Mouse (Mus musculus): ENCODE measurements at regions not wholly inside any gene's neighbourhood (a gene's known extent, or its start where the extent isn't known, plus 50 kb on each side); places are given as distances from the start of the nearest gene placed in this dataset.

DNA sequence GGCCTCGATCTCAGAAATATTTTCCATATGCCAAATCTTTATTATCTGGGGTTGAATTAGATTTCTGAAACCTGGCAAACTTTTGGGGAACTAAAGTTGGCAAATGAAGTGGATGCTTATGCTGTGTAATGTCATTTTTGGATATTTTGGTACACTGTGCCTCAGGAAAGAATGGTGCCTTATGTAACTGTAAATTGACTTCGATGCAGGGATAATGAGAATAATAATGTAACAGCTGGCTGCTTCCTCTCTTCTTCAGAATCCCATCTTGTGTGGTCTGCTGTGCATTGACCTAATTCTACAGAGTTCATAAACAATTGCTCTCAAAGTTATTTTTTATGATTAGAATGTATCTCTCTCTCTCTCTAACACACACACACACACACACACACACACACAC lies 545.6 kb downstream of the Tfap2b start:
- in situ Hi-C loops (cut with MboI, MseI) = no loop called here

DNA sequence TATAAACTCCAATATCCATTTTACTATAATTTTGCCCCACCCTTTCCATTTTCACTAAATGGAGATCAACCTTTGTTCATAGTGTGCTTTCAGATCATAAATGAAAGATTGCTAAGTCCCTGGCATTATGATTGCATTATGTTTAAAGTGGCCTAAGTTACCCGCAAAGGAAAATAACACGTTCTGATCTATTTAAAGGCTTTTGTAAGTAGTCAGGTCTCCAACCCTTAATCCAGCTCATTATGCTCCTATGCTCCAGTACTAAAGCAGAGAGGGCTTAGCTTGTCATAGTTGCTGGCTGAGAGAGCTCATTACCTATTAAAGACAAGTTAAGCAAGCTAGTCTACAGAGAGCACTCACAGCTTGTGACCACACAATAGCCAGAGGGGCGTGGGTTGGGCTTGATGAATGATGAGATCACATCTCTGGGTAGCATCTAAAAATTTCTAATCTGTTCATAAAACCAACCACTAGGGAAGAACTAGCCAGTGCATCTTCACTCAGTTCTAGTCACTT lies 549.3 kb downstream of the Tfap2b start:
- in situ Hi-C loops (cut with MboI, MseI) = no loop called here

DNA sequence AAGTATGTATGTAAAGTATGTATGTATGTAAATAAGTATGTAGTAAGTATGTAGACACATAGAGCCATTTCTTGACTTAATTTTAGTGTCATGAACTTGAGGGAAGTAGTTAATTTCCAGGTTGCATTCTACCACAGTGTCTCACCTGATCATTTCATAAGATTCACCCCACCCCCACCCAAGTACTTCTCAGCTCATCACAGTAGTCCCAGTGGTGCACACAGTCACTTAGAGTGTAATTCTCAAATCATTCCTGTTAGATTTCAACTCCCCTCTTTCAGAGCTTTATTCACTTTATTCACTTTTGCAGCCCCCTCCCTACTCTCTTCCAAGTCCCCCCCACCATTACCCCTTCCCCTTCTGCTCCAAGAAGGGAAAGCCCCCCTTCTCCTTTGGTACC lies 558.2 kb downstream of the Tfap2b start:
- in situ Hi-C loops (cut with MboI, MseI) = no loop called here

DNA sequence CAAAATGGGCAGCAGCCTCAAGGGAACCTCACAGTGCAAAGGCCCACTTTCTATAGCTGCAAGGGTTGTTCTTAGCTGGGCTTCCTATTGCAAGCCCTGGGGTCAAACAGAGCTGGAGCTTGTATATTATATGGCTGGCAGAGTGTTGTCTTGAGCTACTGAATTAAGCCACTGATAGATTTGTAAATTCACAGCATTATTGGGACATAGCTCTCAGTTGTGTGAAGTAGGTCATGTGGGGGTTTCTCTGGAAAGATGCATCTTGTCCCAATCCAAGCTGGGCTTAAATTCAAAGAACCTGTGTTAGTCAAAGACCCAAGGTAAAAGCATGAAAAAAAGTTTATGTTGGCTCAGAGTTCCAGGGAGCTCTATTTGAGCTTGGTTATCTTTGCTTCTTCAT lies 563.6 kb downstream of the Tfap2b start:
- in situ Hi-C loops (cut with MboI, MseI) = no loop called here

DNA sequence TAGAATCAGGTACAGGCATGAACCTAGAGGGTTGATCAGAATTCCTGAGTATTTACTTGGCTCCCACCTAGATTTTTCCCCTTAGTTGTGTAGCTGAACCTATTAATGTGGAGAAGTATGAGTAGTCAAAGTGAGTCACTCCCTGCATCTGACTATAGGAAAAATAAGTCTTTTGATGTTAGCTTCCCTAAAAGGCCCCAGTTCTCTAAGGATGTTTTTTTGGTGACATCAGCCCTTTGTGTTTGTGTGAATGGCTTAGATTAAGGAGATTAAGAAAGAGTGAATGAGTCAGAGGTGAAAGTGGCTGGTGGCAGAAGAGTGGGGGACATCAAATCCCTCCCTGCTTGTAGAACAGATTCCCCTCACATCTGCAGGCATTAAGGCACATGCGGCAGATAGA lies 565.8 kb downstream of the Tfap2b start:
- in situ Hi-C loops (cut with MboI, MseI) = no loop called here

DNA sequence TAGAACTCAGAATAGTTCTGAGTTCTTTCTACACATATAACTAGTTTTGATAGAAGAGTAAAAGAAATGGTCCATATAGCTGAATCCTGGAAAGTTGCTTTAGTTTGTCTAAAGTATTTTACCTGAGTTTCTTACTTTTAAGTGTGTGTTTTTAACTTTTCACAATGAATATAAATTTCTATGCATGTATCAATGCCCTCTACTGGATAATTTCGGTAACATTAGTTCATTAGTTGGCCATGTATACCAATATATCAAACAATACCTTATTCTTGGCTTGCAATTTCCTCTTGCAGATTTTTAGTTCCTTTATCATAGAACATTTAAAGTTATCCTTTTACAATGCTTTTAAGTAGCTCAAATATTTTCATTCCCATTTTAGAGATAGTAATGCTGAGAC lies 568.8 kb downstream of the Tfap2b start:
- in situ Hi-C loops (cut with MboI, MseI) = no loop called here

DNA sequence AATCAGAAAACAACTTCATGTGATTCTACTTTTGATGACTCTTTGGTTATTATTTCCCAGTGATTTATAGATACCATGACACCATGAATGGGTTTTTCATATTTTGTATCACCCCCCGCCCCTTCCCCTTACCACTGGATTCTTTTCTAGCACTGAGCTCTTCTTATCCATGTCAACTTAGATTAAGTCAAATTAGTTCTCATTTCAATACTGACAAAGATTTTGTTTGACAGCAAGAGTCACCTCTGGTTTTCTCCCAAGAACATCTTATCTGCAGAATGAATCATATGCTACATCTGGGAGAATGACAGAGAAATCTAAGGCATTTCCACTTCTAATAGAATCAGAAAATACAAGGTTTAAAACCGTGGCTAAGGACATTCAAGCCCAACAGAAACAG lies 578.3 kb downstream of the Tfap2b start:
- in situ Hi-C loops (cut with MboI, MseI) = no loop called here

DNA sequence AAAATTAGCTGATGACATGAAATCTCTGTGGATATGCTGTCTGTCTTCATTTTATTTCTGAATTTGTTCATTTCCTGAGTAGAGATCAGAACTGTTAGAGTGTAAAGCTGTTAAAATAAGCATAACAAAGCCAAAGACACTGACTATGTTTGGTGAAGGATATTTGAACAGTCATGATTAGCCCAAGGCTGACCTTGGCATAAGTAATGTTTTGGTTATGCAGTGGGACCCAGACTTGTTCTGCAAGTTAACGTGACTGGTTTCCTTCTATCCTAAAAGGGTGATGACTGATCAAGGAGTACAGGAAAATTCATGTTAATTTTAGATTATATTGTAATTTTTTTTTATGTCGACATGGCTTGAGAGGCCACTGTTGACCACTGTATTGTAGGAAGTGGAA lies 585.4 kb downstream of the Tfap2b start:
- in situ Hi-C loops (cut with MboI, MseI) = no loop called here

DNA sequence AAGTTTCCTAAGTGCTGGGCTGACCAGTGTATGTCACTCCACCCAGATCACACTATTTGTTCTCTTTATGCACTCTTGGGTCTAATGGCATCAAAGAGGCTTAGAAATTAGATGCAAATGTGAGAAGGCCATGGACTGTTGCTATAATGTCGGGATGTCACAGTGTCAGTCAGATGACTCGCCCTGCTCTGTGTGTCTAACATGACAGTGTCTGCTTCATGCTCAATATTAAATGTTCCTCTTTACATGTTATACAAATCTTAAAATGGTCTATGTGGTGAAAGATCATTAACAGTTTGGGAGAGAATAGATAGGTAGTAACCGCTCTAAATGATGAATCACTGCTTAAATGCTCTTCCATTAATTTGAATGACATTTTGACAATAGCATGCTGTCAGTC lies 617.2 kb downstream of the Tfap2b start:
- in situ Hi-C loops (cut with MboI, MseI) = no loop called here

DNA sequence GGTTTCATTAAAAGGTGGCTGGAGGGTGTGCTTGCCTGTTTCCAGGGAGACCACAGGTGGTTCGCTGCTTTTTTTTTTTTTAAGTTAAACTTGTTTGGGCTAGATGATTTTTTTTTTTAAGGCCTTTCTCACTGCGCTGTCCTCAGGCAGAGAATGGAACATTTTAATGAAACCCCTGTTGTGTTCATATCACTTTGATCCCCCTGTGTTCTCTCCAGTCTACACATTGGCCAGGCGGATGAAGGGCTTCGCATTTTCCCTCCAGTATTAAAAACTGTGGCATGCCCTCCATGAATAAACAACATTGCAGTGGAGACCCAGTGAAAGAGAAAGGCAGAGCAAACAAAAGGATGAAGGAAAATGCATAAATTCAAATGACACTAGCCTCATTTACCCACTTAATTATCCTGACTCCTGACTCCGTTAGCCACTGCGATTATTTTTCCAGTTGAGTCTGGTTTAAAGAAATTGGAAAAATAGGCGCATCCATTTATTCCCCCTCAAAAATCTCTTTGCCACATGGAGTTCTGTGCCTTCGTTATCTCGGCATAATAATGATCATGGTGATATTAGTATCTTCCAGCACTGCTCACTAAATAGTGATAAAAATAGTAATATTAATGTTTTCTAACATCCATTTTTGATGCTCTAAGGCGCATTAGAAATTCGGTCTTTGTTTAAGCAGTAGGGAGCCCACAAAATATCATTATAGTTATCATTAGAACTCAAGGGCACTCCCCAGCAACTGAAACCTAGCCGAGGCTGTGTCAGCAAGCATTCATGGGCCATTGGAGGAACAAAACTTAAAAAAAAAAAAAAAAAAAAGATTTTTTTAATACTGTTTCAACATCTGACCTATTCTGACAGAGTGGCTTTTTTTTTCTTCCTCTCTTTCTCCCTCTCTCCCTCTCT lies 618.0 kb downstream of the Tfap2b start:
- in situ Hi-C loops (cut with MboI, MseI) = no loop called here

DNA sequence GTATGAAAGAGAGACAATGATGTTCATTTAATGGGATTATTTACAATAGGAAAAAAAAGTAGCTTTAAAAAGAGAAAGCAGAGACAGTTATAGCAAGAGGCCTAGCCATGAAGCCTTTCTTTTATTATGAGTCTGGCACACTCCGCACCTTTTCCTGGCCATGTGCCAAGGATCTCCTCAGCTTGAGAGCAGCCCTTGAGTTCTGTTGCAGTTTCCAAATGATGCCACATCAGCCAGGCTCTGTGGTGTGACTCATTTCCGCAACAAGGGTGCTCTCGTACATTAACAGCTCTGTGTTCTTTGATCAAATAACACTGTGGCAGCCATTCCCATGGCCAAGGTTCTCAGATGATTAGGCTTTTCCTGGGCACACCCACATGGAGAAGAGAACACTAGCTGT lies 641.2 kb downstream of the Tfap2b start:
- in situ Hi-C loops (cut with MboI, MseI) = no loop called here

DNA sequence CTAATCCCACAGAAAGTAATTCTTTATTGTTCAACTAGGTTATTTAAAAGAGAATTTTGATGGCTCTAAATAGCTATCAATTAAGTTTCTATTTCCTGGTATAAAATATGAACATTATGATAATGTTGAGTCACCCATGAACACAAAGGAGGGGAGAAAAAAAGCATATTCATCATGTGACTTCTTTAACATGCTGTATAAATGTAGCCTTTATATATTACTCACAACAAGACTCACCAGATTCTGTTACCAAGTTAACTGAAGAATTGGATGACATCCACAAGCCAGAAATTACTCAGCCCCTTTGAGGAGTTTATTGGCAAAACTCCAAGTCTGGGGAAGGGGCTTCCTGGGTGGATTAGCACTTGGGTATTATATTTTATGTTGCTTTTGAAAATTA lies 648.5 kb downstream of the Tfap2b start:
- in situ Hi-C loops (cut with MboI, MseI) = no loop called here

DNA sequence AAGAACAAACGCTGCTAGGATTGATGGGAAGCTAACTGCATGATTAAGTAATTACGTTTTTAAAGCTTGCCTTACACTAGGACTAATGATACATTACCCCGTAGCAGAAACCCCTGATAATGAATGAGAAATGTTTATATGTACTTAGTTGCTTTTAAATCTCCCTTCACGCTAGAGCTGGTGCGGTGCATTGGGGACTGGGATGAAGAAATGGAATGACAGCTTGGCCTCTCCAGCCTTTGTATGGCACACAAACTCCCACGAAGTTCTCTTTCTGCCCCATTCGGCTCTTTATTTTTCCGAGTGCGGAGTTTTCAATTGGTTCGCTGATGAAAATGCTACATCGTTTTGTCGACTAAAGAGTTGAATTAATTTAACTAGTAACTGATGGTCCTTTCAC lies 659.8 kb downstream of the Tfap2b start:
- in situ Hi-C loops (cut with MboI, MseI) = no loop called here

DNA sequence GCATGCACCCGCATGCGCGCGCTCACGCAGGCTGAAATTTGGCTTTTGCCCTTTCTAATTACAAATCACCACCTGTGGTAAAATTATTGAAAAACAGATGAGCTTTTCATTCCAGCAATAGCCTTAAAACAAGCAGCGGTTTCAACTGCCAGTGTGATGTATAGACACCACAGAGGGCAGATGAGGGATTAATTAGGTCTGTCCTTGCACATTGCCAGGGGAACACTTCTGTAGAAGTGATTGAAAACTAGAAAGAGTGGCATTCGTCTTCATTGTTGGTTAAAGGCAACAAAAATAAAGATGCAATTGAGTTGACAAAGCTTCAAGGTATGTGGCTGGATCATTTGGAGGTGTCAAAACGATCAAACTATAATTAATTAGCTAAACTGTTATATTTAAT lies 672.5 kb downstream of the Tfap2b start:
- in situ Hi-C loops (cut with MboI, MseI) = no loop called here

DNA sequence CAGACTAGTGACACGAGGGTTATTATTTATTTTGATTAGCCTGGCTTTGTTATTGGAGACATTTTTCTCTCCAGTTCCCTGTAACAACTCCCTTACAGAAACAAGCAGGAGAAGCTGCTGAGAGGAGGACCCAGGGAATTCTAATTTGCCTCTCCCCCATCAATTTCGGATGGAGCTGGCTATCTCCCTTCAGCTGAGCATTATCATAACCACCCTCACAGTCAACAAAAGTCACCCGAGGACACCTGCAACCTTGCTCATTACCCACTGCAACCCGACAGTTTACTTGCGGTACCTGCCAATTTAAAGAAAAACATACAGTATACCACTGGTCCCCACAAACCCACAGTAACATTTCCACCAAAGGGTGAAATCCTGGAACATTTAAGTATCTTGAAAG lies 690.7 kb downstream of the Tfap2b start:
- in situ Hi-C loops (cut with MboI, MseI) = no loop called here

DNA sequence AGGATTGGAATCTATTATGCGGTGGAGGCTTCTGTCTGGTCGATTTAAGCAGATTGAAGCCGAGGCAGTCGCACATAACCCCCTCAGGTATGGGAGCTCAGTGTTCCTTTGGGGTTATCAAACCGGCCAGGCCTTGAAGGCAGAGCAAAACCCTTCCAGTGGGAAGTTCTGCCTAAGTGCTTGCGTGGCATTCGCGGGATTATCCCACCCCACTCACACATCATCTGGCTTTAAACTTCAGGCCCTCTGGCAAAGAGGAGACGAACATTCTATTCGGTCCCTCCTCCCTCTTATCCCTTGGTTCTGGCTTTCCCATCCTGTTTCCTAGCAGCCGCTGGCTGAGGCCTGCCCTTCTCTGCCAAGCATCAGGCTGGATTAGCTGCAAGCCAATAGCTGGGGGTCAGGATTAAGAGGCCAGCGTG lies 691.2 kb downstream of the Tfap2b start:
- in situ Hi-C loops (cut with MboI, MseI) = no loop called here

DNA sequence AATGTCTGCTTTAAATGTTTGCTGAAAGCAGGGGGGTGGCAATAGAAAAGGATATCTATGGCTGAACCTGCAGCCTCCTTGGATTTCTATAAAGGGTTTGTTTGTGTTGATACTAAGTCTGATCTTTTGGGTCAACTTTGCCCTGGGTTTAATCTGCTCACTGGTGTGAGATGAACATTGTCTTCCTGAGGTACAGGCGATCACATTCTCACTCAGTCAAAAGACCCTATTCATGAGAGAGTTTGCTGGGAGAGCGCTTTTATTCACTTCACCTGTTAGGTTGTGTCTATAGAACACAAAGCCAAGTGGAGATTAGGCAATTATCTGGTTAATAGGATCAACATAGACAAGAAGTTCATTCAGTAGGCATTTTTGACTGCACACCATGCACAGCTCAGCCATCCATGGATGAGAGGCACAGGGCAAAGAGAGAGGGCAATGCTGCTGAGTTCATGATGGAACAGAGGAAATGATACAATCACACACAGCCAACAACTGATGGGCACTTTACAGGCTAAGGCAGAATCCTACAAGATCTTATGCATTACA lies 692.3 kb downstream of the Tfap2b start:
- in situ Hi-C loops (cut with MboI, MseI) = no loop called here

DNA sequence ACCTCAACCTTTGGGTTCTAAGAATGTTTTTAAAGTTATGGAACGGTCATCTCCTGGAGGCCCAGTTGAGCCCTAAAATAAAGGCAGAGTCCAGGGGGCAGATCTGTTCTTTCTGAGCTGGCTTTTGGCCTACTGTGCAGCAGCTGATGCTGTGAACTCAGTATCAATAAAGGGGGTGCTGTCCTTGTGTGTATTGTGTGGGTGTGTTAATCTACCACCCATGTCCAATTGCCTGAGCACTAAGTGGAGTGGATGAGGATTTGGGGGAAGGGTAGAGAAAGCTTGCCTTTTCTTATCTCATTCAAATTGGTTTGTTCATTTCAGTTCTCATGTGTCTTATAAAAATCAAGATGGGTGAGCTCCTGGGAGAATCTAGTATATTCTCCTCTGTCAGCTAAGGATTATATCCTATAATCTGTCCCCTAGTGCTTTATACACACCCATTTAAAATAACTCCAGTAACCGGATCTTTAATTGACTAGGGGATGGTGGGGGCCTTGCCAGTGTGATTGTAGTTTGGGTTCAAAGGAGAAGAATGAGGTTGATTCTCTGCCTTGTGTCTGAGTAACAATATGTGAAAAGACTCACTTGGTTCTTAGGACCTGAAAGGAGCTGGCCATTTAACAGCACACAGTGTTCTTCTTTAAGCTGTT lies 703.6 kb downstream of the Tfap2b start:
- in situ Hi-C loops (cut with MboI, MseI) = no loop called here

DNA sequence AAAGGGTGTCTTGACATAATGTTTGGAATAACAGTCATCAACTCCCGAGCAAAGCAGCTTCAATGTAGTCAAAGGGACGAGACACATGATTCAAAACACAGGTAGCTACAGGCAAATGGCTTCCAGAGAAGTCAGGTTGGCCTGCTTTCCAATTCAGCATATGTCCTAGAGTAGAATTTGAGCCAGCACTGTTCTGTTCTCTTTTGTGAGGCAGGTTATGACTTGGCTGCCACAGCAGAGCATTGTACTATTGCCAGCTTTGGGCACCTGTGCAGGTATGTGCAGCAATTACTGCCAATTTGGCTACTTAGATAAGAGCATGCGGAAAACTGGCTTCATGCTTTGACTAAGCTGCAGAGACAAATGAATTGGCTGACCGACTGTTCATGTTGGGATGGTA lies 699.1 kb downstream of the Pkhd1 start:
- in situ Hi-C loops (cut with MboI, MseI) = no loop called here

DNA sequence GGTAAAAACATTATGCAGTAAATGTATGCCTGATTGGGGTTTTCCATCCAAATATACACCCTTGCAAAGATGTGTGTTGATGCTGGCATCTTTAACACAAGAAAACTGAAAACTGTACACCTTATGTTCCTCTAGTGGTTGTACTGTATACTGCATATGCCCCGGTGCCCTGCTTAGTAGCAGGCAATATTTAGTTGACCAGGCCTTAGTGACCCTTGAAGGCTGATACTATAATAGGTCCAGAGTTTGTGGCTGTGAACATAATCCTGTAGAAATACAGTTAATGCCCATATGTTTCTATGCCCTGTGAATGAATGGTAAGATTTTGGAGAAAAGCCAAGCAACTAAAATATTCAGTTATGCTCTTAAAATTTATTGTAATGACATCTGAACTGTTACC lies 690.7 kb downstream of the Pkhd1 start:
- in situ Hi-C loops (cut with MboI, MseI) = no loop called here

DNA sequence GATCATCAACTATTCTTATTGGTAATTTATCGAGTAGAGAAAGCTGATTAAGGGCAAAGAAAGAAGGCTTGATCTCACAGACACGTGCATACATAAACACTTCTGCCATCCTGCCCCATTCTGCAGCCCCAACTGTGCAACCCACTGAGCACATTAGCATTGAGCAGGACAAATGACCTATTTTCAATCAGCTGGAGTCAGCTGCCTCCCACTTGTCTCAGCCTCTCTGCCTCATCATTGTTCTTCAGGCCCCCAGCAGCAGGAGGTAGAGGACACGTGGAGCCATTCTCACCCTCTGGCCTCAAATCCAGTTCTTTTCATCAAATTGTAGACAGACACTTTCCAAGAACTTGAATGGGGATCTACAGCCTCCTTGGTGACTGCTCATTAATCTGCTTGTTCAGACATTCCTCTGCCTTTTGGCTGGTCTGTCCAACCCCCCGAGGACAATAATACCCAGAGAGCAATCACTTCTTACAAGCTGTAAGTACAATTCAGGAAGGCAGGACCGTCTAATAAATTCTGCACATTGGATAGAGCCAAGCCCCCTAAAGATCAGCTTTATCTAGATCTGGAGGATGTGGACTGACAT lies 690.0 kb downstream of the Pkhd1 start:
- in situ Hi-C loops (cut with MboI, MseI) = no loop called here

DNA sequence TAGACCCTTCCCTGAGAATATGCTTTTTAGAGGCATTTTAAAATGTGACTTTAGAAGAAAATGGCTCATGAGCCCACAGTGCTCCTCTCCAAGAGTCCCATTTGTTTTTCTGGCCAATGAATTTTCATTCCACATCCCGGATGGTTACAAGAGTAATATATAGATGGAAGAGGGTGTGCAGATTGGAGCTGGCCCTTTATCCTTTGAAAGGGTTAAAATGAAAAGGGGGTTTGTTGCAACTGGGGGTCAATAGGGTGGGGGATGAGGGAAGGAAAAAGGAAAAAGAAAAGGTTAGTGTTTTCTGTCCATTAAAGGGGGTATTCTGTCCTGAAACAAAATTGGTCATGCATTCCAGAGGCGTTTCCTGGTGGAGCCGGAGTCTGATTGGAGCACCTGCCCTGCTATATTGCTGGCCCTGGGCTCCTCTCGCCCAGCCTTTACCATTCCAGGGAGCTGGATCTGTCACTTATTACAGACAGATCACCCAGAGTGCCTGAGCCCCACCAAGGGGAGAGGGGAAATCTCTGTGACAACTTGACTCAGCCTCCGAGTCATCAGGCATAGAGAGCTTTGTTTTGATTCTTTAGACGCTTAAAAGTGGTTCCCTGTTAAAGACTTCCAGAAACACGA lies 666.7 kb downstream of the Pkhd1 start:
- in situ Hi-C loops (cut with MboI, MseI) = loop anchor here (25.0 kb wide), 1 partner anchor 1961 kb away; no protein-coding TSS in a partner anchor
